Mouse (Mus musculus) lung, adult 2 months (tissue): ENCODE measurements around the gene Gm2888.
"Not testable (repeated sequence)": the region's sequence is repeated elsewhere in the genome, so short reads cannot be mapped to it uniquely, and the experiment has no call there.

Experiments
- CTCF ChIP-seq: fragments of 200-500 bp; IDR thresholded peaks from 2 replicates; pipeline ENCODE4 v1.5.1; 2011; ENCODE audit warnings: mild to moderate bottlenecking, low read length, control low read depth; ENCODE audit not compliant: insufficient read depth
- POLR2A ChIP-seq: fragments of 200-500 bp; IDR thresholded peaks from 2 replicates; pipeline ENCODE4 v1.6.1; 2011; ENCODE audit warnings: low read depth, mild to moderate bottlenecking, control low read depth, low read length, borderline replicate concordance; ENCODE audit errors: extremely low read depth

- TF ChIP-seq POLR2A, CTCF: not testable (repeated sequence)
Measured at GRCm38 (mm10) chr14:3049513-3049800, 19.7 kb downstream of the Gm2888 start.
